15 mouse cellular contexts compared by ENCODE assay signal in genomic region chr8:103402731-103403130, GRCm38 (mm10).
"Had no signal": no experiment of that assay in that cellular context is flagged by ENCODE, and none has a peak within 500 bp of the region (broad histone marks: within the 10 kb centered on the region; RNA-seq: fewer than 3 reads in every experiment).

No protein-coding gene starts in this region.

- H3K9ac ChIP-seq: neural tube, embryonic 15.5 days; stomach, embryonic 15.5 days had no signal

- H3K36me3 ChIP-seq: neural tube, embryonic 15.5 days; stomach, embryonic 15.5 days had no signal

- H3K27ac ChIP-seq: neural tube, embryonic 15.5 days; stomach, embryonic 15.5 days; stomach, postnatal 0 days had no signal

- DNase-seq: retina, postnatal 1 day; right cerebral cortex, adult 18-20 months; right cerebral cortex, postnatal 14 days; right cerebral cortex, postnatal 25 days; right cerebral cortex, postnatal 4 days; spleen, adult 18-20 months; thymus, adult 18-20 months; thymus, adult 2 months; thymus, postnatal 14 days; thymus, postnatal 25 days; thymus, postnatal 36 days; thymus, postnatal 4 days had no signal

- H3K27me3 ChIP-seq: neural tube, embryonic 15.5 days; stomach, embryonic 15.5 days had no signal

- H3K4me1 ChIP-seq: neural tube, embryonic 15.5 days; stomach, embryonic 15.5 days had no signal

- H3K4me2 ChIP-seq: neural tube, embryonic 15.5 days; stomach, embryonic 15.5 days had no signal

- H3K9me3 ChIP-seq: neural tube, embryonic 15.5 days; stomach, embryonic 15.5 days had no signal

- H3K4me3 ChIP-seq: neural tube, embryonic 15.5 days; stomach, embryonic 15.5 days had no signal
